Mouse (Mus musculus): Measurements from ENCODE around the gene Synj1. TPM values are rescaled to one million over a fixed set of nuclear protein-coding genes. Genes with fewer than 3 reads are reported as not detected.

Gene Synj1
- polyA plus RNA-seq, 1 experiment from 2014 or later = 44.9 TPM

- H3K4me2 ChIP-seq (ENCODE audit: low read length) = no peak overlapping the region
- H3K9me3 ChIP-seq (ENCODE audit: control insufficient read depth, low read length) = peaks cover 2% of the 10 kb centered on the region; the same call in 1 of the 2 replicates
- no peak overlapping the region for H3K4me3 ChIP-seq (replicated peaks; ENCODE audit: low read length)
- no peaks in the 10 kb centered on the region for H3K27me3 ChIP-seq (replicated peaks; ENCODE audit: control insufficient read depth, insufficient read depth, low read length)
- H3K36me3 ChIP-seq (ENCODE audit: control insufficient read depth, insufficient read depth) = peaks cover 63% of the 10 kb centered on the region
- no peak overlapping the region for H3K27ac ChIP-seq (ENCODE audit: low read length)
- 97% methylated on average over 4 of the region's 4 CpGs for WGBS
- no peaks in the 10 kb centered on the region for H3K4me1 ChIP-seq (replicated peaks; ENCODE audit: control insufficient read depth, insufficient read depth, low read length)
- no peak for ATAC-seq
- H3K9ac ChIP-seq (replicated peaks; ENCODE audit: low read depth, low read length) = no peak overlapping the region
Measured at GRCm38 (mm10) chr16:91019476-91019875, 8.4 kb upstream of the Synj1 start.

GRCm38 (mm10) chr16:91015761-91016160 is 4.7 kb upstream of the Synj1 start:
- H3K9me3 ChIP-seq (ENCODE audit: control insufficient read depth, low read length) = no peaks in the 10 kb centered on the region
- WGBS = 87% methylated on average over 4 of the region's 4 CpGs
- H3K36me3 ChIP-seq (ENCODE audit: control insufficient read depth, insufficient read depth) = peaks cover 45% of the 10 kb centered on the region
- no peaks in the 10 kb centered on the region for H3K27me3 ChIP-seq (replicated peaks; ENCODE audit: control insufficient read depth, insufficient read depth, low read length)
- H3K4me2 ChIP-seq (ENCODE audit: low read length) = no peak overlapping the region
- no peak overlapping the region for H3K9ac ChIP-seq (replicated peaks; ENCODE audit: low read depth, low read length)
- 0 out of 2 replicates have a peak, but pooled peaks cover 6% of the 10 kb centered on the region for H3K4me1 ChIP-seq (replicated peaks; ENCODE audit: control insufficient read depth, insufficient read depth, low read length)
- H3K27ac ChIP-seq (ENCODE audit: low read length) = no peak overlapping the region
- no peak overlapping the region for H3K4me3 ChIP-seq (replicated peaks; ENCODE audit: low read length)
- no peak for ATAC-seq

GRCm38 (mm10) chr16:91011847-91012246 is 739 bp upstream of the Synj1 start:
- peak overlapping the region; percentile 57 for H3K4me2 ChIP-seq (ENCODE audit: low read length)
- H3K27me3 ChIP-seq (replicated peaks; ENCODE audit: control insufficient read depth, insufficient read depth, low read length) = no peaks in the 10 kb centered on the region
- H3K9ac ChIP-seq (replicated peaks; ENCODE audit: low read depth, low read length) = peak overlapping the region; percentile 91
- H3K27ac ChIP-seq (ENCODE audit: low read length) = peak overlapping the region; percentile 96
- H3K4me3 ChIP-seq (replicated peaks; ENCODE audit: low read length) = peak overlapping the region; percentile 99
- no peaks in the 10 kb centered on the region for H3K9me3 ChIP-seq (ENCODE audit: control insufficient read depth, low read length)
- H3K36me3 ChIP-seq (ENCODE audit: control insufficient read depth, insufficient read depth) = peaks cover 10% of the 10 kb centered on the region
- WGBS = 40% methylated on average over 3 of the region's 3 CpGs
- ATAC-seq = no peak
- H3K4me1 ChIP-seq (replicated peaks; ENCODE audit: control insufficient read depth, insufficient read depth, low read length) = peaks cover 14% of the 10 kb centered on the region

GRCm38 (mm10) chr16:91010581-91011020 is 507 bp downstream of the Synj1 start:
- peak overlapping the region; percentile 96 for H3K27ac ChIP-seq (ENCODE audit: low read length)
- peaks cover 14% of the 10 kb centered on the region for H3K4me1 ChIP-seq (replicated peaks; ENCODE audit: control insufficient read depth, insufficient read depth, low read length)
- peak; percentile 57; the same call in 1 of the 2 replicates for ATAC-seq
- H3K4me2 ChIP-seq (ENCODE audit: low read length) = peak overlapping the region; percentile 50
- H3K4me3 ChIP-seq (replicated peaks; ENCODE audit: low read length) = peak overlapping the region; percentile 99
- peaks cover 5% of the 10 kb centered on the region; the same call in 1 of the 2 replicates for H3K36me3 ChIP-seq (ENCODE audit: control insufficient read depth, insufficient read depth)
- 0% methylated on average over 39 of the region's 42 CpGs for WGBS
- H3K9ac ChIP-seq (replicated peaks; ENCODE audit: low read depth, low read length) = peak overlapping the region; percentile 91
- H3K9me3 ChIP-seq (ENCODE audit: control insufficient read depth, low read length) = no peaks in the 10 kb centered on the region
- H3K27me3 ChIP-seq (replicated peaks; ENCODE audit: control insufficient read depth, insufficient read depth, low read length) = no peaks in the 10 kb centered on the region

- 2% methylated on average over 19 of the region's 19 CpGs for whole genome bisulfite sequencing
- H3K27ac ChIP-seq (ENCODE audit: low read length) = peak overlapping the region; percentile 96
Measured at GRCm38 (mm10) chr16:91009942-91010529, 1.1 kb downstream of the Synj1 start.

GRCm38 (mm10) chr16:91004915-91005538 is 6.1 kb downstream of the Synj1 start:
- Histone ChIP-seq H3K27ac (ENCODE audit: low read length) (no peak overlapping the region), H3K4me3 (replicated peaks; ENCODE audit: low read length) (no peak overlapping the region), H3K9ac (replicated peaks; ENCODE audit: low read depth, low read length) (no peak overlapping the region), H3K36me3 (ENCODE audit: control insufficient read depth, insufficient read depth) (no peaks in the 10 kb centered on the region), H3K9me3 (ENCODE audit: control insufficient read depth, low read length) (no peaks in the 10 kb centered on the region), H3K4me2 (ENCODE audit: low read length) (no peak overlapping the region), H3K27me3 (replicated peaks; ENCODE audit: control insufficient read depth, insufficient read depth, low read length) (no peaks in the 10 kb centered on the region), H3K4me1 (replicated peaks; ENCODE audit: control insufficient read depth, insufficient read depth, low read length) (peaks cover 9% of the 10 kb centered on the region)
- ATAC-seq = no peak
- WGBS = 88% methylated on average over 4 of the region's 4 CpGs

More at GRCm38 (mm10) chr16:91009942-91010529, 1.1 kb downstream of the Synj1 start:
- Histone ChIP-seq H3K36me3 (ENCODE audit: control insufficient read depth, insufficient read depth) (peaks cover 2% of the 10 kb centered on the region; the same call in 1 of the 2 replicates), H3K4me3 (replicated peaks; ENCODE audit: low read length) (peak overlapping the region; percentile 99), H3K4me1 (replicated peaks; ENCODE audit: control insufficient read depth, insufficient read depth, low read length) (peaks cover 14% of the 10 kb centered on the region), H3K4me2 (ENCODE audit: low read length) (peak overlapping the region; percentile 50), H3K27me3 (replicated peaks; ENCODE audit: control insufficient read depth, insufficient read depth, low read length) (no peaks in the 10 kb centered on the region), H3K9ac (replicated peaks; ENCODE audit: low read depth, low read length) (peak overlapping the region; percentile 91), H3K9me3 (ENCODE audit: control insufficient read depth, low read length) (no peaks in the 10 kb centered on the region)
- ATAC-seq = no peak

GRCm38 (mm10) chr16:91001098-91001497 is 10.0 kb downstream of the Synj1 start:
- H3K36me3 ChIP-seq (ENCODE audit: control insufficient read depth, insufficient read depth) = no peaks in the 10 kb centered on the region
- no peaks in the 10 kb centered on the region for H3K9me3 ChIP-seq (ENCODE audit: control insufficient read depth, low read length)
- peaks cover 13% of the 10 kb centered on the region for H3K4me1 ChIP-seq (replicated peaks; ENCODE audit: control insufficient read depth, insufficient read depth, low read length)
- no peak overlapping the region for H3K9ac ChIP-seq (replicated peaks; ENCODE audit: low read depth, low read length)
- no peak for ATAC-seq
- no peaks in the 10 kb centered on the region for H3K27me3 ChIP-seq (replicated peaks; ENCODE audit: control insufficient read depth, insufficient read depth, low read length)
- H3K4me3 ChIP-seq (replicated peaks; ENCODE audit: low read length) = no peak overlapping the region
- H3K4me2 ChIP-seq (ENCODE audit: low read length) = no peak overlapping the region
- 85% methylated on average over 2 of the region's 2 CpGs for WGBS
- no peak overlapping the region for H3K27ac ChIP-seq (ENCODE audit: low read length)

GRCm38 (mm10) chr16:90999827-91000226 is 11.3 kb downstream of the Synj1 start:
- WGBS = 41% methylated on average over 4 of the region's 4 CpGs
- no peak overlapping the region for H3K27ac ChIP-seq (ENCODE audit: low read length)
- no peak for ATAC-seq

GRCm38 (mm10) chr16:90997822-90998221 is 13.3 kb downstream of the Synj1 start:
- 74% methylated on average over 3 of the region's 3 CpGs for WGBS
- H3K4me1 ChIP-seq (replicated peaks; ENCODE audit: control insufficient read depth, insufficient read depth, low read length) = peaks cover 13% of the 10 kb centered on the region
- no peaks in the 10 kb centered on the region for H3K36me3 ChIP-seq (ENCODE audit: control insufficient read depth, insufficient read depth)
- ATAC-seq = no peak
- H3K27me3 ChIP-seq (replicated peaks; ENCODE audit: control insufficient read depth, insufficient read depth, low read length) = no peaks in the 10 kb centered on the region
- H3K4me2 ChIP-seq (ENCODE audit: low read length) = no peak overlapping the region
- H3K9me3 ChIP-seq (ENCODE audit: control insufficient read depth, low read length) = no peaks in the 10 kb centered on the region
- no peak overlapping the region for H3K27ac ChIP-seq (ENCODE audit: low read length)
- H3K4me3 ChIP-seq (replicated peaks; ENCODE audit: low read length) = no peak overlapping the region
- no peak overlapping the region for H3K9ac ChIP-seq (replicated peaks; ENCODE audit: low read depth, low read length)

More at GRCm38 (mm10) chr16:90999827-91000226, 11.3 kb downstream of the Synj1 start:
- H3K36me3 ChIP-seq (ENCODE audit: control insufficient read depth, insufficient read depth) = no peaks in the 10 kb centered on the region
- peaks cover 13% of the 10 kb centered on the region for H3K4me1 ChIP-seq (replicated peaks; ENCODE audit: control insufficient read depth, insufficient read depth, low read length)
- H3K4me2 ChIP-seq (ENCODE audit: low read length) = no peak overlapping the region
- no peaks in the 10 kb centered on the region for H3K9me3 ChIP-seq (ENCODE audit: control insufficient read depth, low read length)
- H3K9ac ChIP-seq (replicated peaks; ENCODE audit: low read depth, low read length) = no peak overlapping the region
- H3K4me3 ChIP-seq (replicated peaks; ENCODE audit: low read length) = no peak overlapping the region
- no peaks in the 10 kb centered on the region for H3K27me3 ChIP-seq (replicated peaks; ENCODE audit: control insufficient read depth, insufficient read depth, low read length)

Measured in forebrain, embryonic 16.5 days (tissue).